Mouse (Mus musculus): ENCODE data around the gene Intu. TPM values are rescaled to one million over a fixed set of nuclear protein-coding genes. Genes with fewer than 3 reads are reported as not detected.

Intu gene
- polyA plus RNA-seq (2015; fragmentation: Nextera tagmentation; extraction: Ambion mirVana) = 0.87 and 1.0 TPM in 2 replicates

DNA sequence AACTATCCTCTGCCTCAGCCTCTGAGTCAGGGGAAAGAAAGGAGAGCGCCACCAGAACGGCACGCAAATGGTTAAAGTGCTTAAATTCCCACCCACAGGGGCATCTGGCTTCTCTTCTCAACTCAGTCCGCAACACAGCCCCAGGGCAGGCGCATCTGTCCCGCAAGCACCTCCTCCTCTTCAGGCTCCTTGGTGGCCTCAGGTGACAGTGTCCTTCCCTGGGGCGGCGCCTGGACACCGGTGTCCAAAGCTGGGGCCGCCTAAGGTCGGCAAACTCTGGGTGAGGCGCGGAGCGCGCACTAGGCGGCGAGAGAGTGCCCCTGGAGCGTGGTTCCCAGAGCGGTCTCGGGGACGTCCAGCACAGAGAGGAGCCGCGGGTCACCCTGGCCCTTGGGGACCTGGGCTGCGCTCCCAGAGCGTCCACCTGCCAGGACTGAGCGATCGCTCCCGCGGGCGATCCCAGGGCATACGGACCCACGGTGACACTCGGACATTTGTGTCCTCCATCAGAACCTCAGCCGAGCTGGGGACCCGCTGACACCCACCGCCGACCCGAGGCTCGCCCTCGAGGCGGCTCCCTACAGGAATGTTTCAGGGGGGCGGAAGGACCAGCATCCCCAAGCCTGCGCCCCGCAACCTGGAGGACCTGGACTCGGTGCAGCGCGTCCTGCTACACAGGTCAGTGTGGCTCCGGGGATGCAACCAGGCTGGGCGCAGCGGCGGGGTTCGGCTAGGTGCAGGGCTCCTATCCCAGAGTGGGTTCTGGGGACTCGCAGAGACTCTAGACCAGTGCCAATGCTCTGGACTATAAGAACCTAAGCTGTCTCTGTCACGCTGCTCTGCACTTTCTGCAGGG is at the start of gene Intu:
Gene Intu (plus strand): TSS at position 1 of the 856 bp plus-strand sequence.
- Histone ChIP-seq H3K27ac (replicated peaks) (no peak within 1 kb of the TSS), H3K27me3 (ENCODE audit: control insufficient read depth, insufficient read depth, low read length) (no peaks in the 10 kb centered on the region), H3K36me3 (ENCODE audit: control insufficient read depth, insufficient read depth, low read length) (no peaks in the 10 kb centered on the region), H3K4me1 (replicated peaks; ENCODE audit: control insufficient read depth, insufficient read depth) (no peaks in the 10 kb centered on the region), H3K4me2 (replicated peaks; ENCODE audit: low read depth) (peak within 1 kb of the TSS; percentile 78), H3K4me3 (ENCODE audit: low read depth, low read length) (peak within 1 kb of the TSS; percentile 46), H3K9me3 (ENCODE audit: control insufficient read depth, low read length) (no peaks in the 10 kb centered on the region), H3K9ac (ENCODE audit: low read length) (0 out of 2 replicates have a peak within 1 kb of the TSS, but pooled peaks have one; percentile 47)
- ATAC-seq (ENCODE audit: low FRiP score, low TSS enrichment) (peak; percentile 79), DNase-seq (ENCODE audit: low spot score) (peak; percentile 66)
- WGBS = under 1% methylated on average over 54 of the region's 54 CpGs
- TF ChIP-seq CTCF (IDR thresholded peaks at IDR 0.05; ENCODE audit: low read depth) = peak; percentile 66
- TF ChIP-seq EP300 (optimal IDR thresholded peaks at IDR 0.05) = no peak

DNA sequence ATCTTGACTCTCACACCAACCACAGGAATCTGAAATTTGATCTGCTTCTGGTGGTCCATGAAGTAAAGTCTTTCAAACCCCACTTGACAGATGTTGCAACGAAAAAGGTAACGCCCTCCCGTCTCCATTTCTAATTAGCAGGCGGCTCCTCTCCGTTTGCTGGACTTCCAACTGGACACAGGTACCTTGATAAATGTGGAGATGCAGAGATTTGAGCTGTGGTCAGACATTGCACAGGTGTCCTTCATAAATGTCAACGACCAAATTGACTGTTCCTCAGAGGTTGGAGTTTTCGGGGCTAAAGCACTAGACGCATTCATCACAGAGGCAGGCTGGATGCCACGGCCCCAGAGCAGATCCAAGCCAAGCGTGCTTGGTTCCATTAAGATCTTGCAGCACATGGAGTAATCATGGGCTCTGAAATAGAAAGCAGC is 47.8 kb upstream of the Intu start:
- H3K9ac ChIP-seq (ENCODE audit: low read length) = no peak overlapping the region
- no peaks in the 10 kb centered on the region for H3K36me3 ChIP-seq (ENCODE audit: control insufficient read depth, insufficient read depth, low read length)
- no peaks in the 10 kb centered on the region for H3K27me3 ChIP-seq (ENCODE audit: control insufficient read depth, insufficient read depth, low read length)
- H3K9me3 ChIP-seq (ENCODE audit: control insufficient read depth, low read length) = no peaks in the 10 kb centered on the region
- ATAC-seq (ENCODE audit: low FRiP score, low TSS enrichment) = no peak
- no peaks in the 10 kb centered on the region for H3K4me1 ChIP-seq (replicated peaks; ENCODE audit: control insufficient read depth, insufficient read depth)
- no peak overlapping the region for H3K27ac ChIP-seq (replicated peaks)
- H3K4me3 ChIP-seq (ENCODE audit: low read depth, low read length) = 0 out of 2 replicates have a peak overlapping the region, but pooled peaks have one; percentile 10
- TF ChIP-seq CTCF (IDR thresholded peaks at IDR 0.05; ENCODE audit: low read depth) = no peak
- no peak for TF ChIP-seq EP300 (optimal IDR thresholded peaks at IDR 0.05)
- 35% methylated on average over 10 of the region's 10 CpGs for whole genome bisulfite sequencing
- DNase-seq (ENCODE audit: low spot score) = no peak
- H3K4me2 ChIP-seq (replicated peaks; ENCODE audit: low read depth) = peak overlapping the region; percentile 15; the same call in 1 of the 2 replicates

DNA sequence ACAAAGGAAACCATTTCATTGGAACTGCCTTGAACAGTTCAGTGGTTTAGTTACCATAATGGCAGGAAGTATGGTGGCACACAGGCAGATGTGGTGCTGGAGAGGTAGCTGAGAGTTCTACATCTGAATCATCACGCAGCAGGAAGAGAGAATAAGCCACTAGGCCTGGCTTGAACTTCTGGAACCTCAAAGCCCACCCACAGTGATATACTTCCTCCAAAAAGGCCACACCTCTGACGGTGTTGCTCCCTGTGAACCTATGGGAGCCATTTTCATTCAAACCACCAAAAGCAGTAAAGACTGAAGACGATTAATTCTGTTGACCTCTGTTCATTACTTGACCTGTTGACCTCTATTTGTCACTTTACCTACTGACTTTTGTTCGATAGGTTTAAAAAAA is 43.7 kb upstream of the Intu start:
- ATAC-seq (ENCODE audit: low FRiP score, low TSS enrichment) = no peak
- WGBS = 82% methylated on average over 4 of the region's 4 CpGs
- no peaks in the 10 kb centered on the region for H3K4me1 ChIP-seq (replicated peaks; ENCODE audit: control insufficient read depth, insufficient read depth)

DNA sequence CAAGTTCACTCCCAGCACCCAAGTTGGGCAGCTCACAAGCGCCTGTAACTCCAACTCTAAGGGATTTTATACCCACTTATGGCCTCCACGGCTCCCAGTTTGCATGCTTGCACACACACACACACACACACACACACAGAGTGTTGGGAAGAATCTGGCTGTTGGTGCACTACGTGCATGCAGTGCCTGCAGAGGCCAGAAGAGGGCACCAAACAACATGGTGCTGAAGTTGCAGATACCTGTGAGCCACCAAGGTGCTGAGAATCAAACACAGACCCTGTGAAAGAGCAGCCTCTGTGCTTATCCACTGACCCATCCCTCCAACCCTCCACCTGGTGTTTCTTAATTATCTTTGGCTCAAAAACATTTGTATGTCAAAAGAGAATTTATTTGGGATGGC is 39.3 kb upstream of the Intu start:
- Histone ChIP-seq H3K27me3 (ENCODE audit: control insufficient read depth, insufficient read depth, low read length) (no peaks in the 10 kb centered on the region), H3K9me3 (ENCODE audit: control insufficient read depth, low read length) (no peaks in the 10 kb centered on the region), H3K4me1 (replicated peaks; ENCODE audit: control insufficient read depth, insufficient read depth) (no peaks in the 10 kb centered on the region), H3K4me2 (replicated peaks; ENCODE audit: low read depth) (no peak overlapping the region), H3K4me3 (ENCODE audit: low read depth, low read length) (no peak overlapping the region), H3K27ac (replicated peaks) (no peak overlapping the region), H3K36me3 (ENCODE audit: control insufficient read depth, insufficient read depth, low read length) (no peaks in the 10 kb centered on the region), H3K9ac (ENCODE audit: low read length) (no peak overlapping the region)
- WGBS = 87% methylated on average over 3 of the region's 3 CpGs
- no peak for TF ChIP-seq EP300 (optimal IDR thresholded peaks at IDR 0.05)
- peak; percentile 45; the same call in 1 of the 2 replicates for TF ChIP-seq CTCF (IDR thresholded peaks at IDR 0.05; ENCODE audit: low read depth)
- no peak for ATAC-seq (ENCODE audit: low FRiP score, low TSS enrichment)
- DNase-seq (ENCODE audit: low spot score) = no peak

More for the DNA sequence above, 43.7 kb upstream of the Intu start:
- H3K27me3 ChIP-seq (ENCODE audit: control insufficient read depth, insufficient read depth, low read length) = no peaks in the 10 kb centered on the region
- H3K9ac ChIP-seq (ENCODE audit: low read length) = no peak overlapping the region
- no peak for TF ChIP-seq EP300 (optimal IDR thresholded peaks at IDR 0.05)
- TF ChIP-seq CTCF (IDR thresholded peaks at IDR 0.05; ENCODE audit: low read depth) = no peak
- no peak overlapping the region for H3K4me3 ChIP-seq (ENCODE audit: low read depth, low read length)
- no peaks in the 10 kb centered on the region for H3K9me3 ChIP-seq (ENCODE audit: control insufficient read depth, low read length)
- no peak overlapping the region for H3K4me2 ChIP-seq (replicated peaks; ENCODE audit: low read depth)
- no peak overlapping the region for H3K27ac ChIP-seq (replicated peaks)
- DNase-seq (ENCODE audit: low spot score) = no peak
- no peaks in the 10 kb centered on the region for H3K36me3 ChIP-seq (ENCODE audit: control insufficient read depth, insufficient read depth, low read length)

DNA sequence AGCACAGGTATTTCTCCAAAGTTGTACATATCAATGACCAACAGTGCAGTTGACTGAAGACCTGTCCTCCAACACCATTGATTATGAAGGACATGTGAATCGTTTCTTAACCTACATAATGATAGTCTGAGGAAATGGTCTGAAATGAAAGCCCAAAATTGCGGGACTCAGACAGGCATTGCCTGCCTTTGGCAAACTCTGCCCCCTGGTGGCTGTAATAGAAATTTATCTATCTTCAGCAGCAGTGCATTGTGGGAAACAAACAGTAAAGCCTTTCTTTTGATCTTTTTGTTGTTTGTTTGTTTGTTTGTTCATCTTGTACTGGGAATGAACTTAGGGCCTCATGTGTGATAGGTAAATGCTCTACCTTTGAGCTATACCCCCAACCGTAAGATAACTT is 32.2 kb upstream of the Intu start:
- no peak for DNase-seq (ENCODE audit: low spot score)
- no peaks in the 10 kb centered on the region for H3K27me3 ChIP-seq (ENCODE audit: control insufficient read depth, insufficient read depth, low read length)
- H3K9me3 ChIP-seq (ENCODE audit: control insufficient read depth, low read length) = no peaks in the 10 kb centered on the region
- TF ChIP-seq EP300 (optimal IDR thresholded peaks at IDR 0.05) (no peak), CTCF (IDR thresholded peaks at IDR 0.05; ENCODE audit: low read depth) (peak; percentile 54)
- no peak overlapping the region for H3K4me2 ChIP-seq (replicated peaks; ENCODE audit: low read depth)
- no peak for ATAC-seq (ENCODE audit: low FRiP score, low TSS enrichment)
- H3K9ac ChIP-seq (ENCODE audit: low read length) = no peak overlapping the region
- 89% methylated on average over 3 of the region's 3 CpGs for WGBS
- H3K27ac ChIP-seq (replicated peaks) = no peak overlapping the region
- no peaks in the 10 kb centered on the region for H3K4me1 ChIP-seq (replicated peaks; ENCODE audit: control insufficient read depth, insufficient read depth)
- no peak overlapping the region for H3K4me3 ChIP-seq (ENCODE audit: low read depth, low read length)
- no peaks in the 10 kb centered on the region for H3K36me3 ChIP-seq (ENCODE audit: control insufficient read depth, insufficient read depth, low read length)
